Mouse (Mus musculus) cerebellum, postnatal 10 days (tissue): ENCODE measurements at regions not wholly inside any gene's neighbourhood (a gene's known extent, or its start where the extent isn't known, plus 50 kb on each side); places are given as distances from the start of the nearest gene placed in this dataset.
"Not testable (repeated sequence)": the region's sequence is repeated elsewhere in the genome, so short reads cannot be mapped to it uniquely, and the experiment has no call there.

Experiments
- DNase-seq, 2 experiments: peaks; one replicate each; pipeline ENCODE4 v3.0.0; 2021; ENCODE audit warnings: mixed read lengths in 2 of 2

GRCm38 (mm10) chr16:30799699-30800483, 200.4 kb downstream of the Fam43a start:
- no peak for DNase-seq

GRCm38 (mm10) chr16:30804018-30804417, 204.5 kb downstream of the Fam43a start:
- peak; percentile 56 to 75 for DNase-seq

GRCm38 (mm10) chr16:30806206-30806605, 206.7 kb downstream of the Fam43a start:
- not testable (repeated sequence) for DNase-seq

GRCm38 (mm10) chr16:30818541-30819120, 219.1 kb downstream of the Fam43a start:
- DNase-seq, result no peak

- no peak for DNase-seq
These were observed 219.8 kb downstream of the Fam43a start for GRCm38 (mm10) chr16:30819342-30819741.

GRCm38 (mm10) chr16:30820234-30820633, 220.7 kb downstream of the Fam43a start:
- DNase-seq, result no peak

- DNase-seq, result no peak
These were observed 221.2 kb downstream of the Fam43a start for GRCm38 (mm10) chr16:30820761-30821160.

- peak; percentile 52 to 63 for DNase-seq
These were observed 221.8 kb downstream of the Fam43a start for GRCm38 (mm10) chr16:30821191-30821910.

- DNase-seq, result no peak
These were observed 222.5 kb downstream of the Fam43a start for GRCm38 (mm10) chr16:30821911-30822578.

GRCm38 (mm10) chr16:30826128-30826527, 226.6 kb downstream of the Fam43a start:
- DNase-seq, result peak; percentile 76 to 78

- peak in 1 of 2 experiments; percentile 32 for DNase-seq
These were observed 228.5 kb downstream of the Fam43a start for GRCm38 (mm10) chr16:30827901-30828608.

GRCm38 (mm10) chr16:30834561-30834960, 235.0 kb downstream of the Fam43a start:
- no peak for DNase-seq

- DNase-seq, result no peak
These were observed 236.2 kb downstream of the Fam43a start for GRCm38 (mm10) chr16:30835678-30836077.

- no peak for DNase-seq
These were observed 238.4 kb downstream of the Xxylt1 start for GRCm38 (mm10) chr16:30842831-30843230.

GRCm38 (mm10) chr16:30852595-30852994, 228.6 kb downstream of the Xxylt1 start:
- DNase-seq, result no peak

GRCm38 (mm10) chr16:30854716-30855115, 226.5 kb downstream of the Xxylt1 start:
- no peak for DNase-seq

GRCm38 (mm10) chr16:30857656-30858055, 223.6 kb downstream of the Xxylt1 start:
- peak; percentile 59 to 71 for DNase-seq

- DNase-seq, result no peak
These were observed 211.9 kb downstream of the Xxylt1 start for GRCm38 (mm10) chr16:30869136-30869909.

- DNase-seq, result peak; percentile 30 to 42
These were observed 211.1 kb downstream of the Xxylt1 start for GRCm38 (mm10) chr16:30870110-30870509.

- DNase-seq, result no peak
These were observed 210.6 kb downstream of the Xxylt1 start for GRCm38 (mm10) chr16:30870676-30871075.

GRCm38 (mm10) chr16:30872147-30872546, 209.1 kb downstream of the Xxylt1 start:
- DNase-seq, result no peak
